Mouse (Mus musculus): ENCODE measurements at regions not wholly inside any gene's neighbourhood (a gene's known extent, or its start where the extent isn't known, plus 50 kb on each side); places are given as distances from the start of the nearest gene placed in this dataset.

- POLR2A ChIA-PET, result no interaction called here
- CTCF ChIA-PET, result no interaction called here
Measured at GRCm38 (mm10) chr13:15283065-15283464, 180.0 kb upstream of the Gli3 start.

- CTCF ChIA-PET, result no interaction called here
- POLR2A ChIA-PET, result no interaction called here
Measured at GRCm38 (mm10) chr13:15298457-15298856, 164.6 kb upstream of the Gli3 start.

GRCm38 (mm10) chr13:15325413-15325812 lies 137.6 kb upstream of the Gli3 start:
- ChIA-PET POLR2A (no interaction called here), CTCF (no interaction called here)

GRCm38 (mm10) chr13:15326146-15326545 lies 136.9 kb upstream of the Gli3 start:
- CTCF ChIA-PET, result no interaction called here
- POLR2A ChIA-PET, result no interaction called here

GRCm38 (mm10) chr13:15329561-15329960 lies 133.5 kb upstream of the Gli3 start:
- POLR2A ChIA-PET, result no interaction called here

GRCm38 (mm10) chr13:15343474-15343873 lies 119.6 kb upstream of the Gli3 start:
- POLR2A ChIA-PET, result no interaction called here
- CTCF ChIA-PET, result no interaction called here

More at GRCm38 (mm10) chr13:15329561-15329960, 133.5 kb upstream of the Gli3 start:
- CTCF ChIA-PET, result no interaction called here

- CTCF ChIA-PET, result no interaction called here
- POLR2A ChIA-PET, result no interaction called here
Measured at GRCm38 (mm10) chr13:15346866-15347265, 116.2 kb upstream of the Gli3 start.

- CTCF ChIA-PET, result no interaction called here
Measured at GRCm38 (mm10) chr13:15366437-15366836, 96.6 kb upstream of the Gli3 start.

GRCm38 (mm10) chr13:15380081-15380480 lies 83.0 kb upstream of the Gli3 start:
- POLR2A ChIA-PET, result no interaction called here
- CTCF ChIA-PET, result no interaction called here

More at GRCm38 (mm10) chr13:15366437-15366836, 96.6 kb upstream of the Gli3 start:
- POLR2A ChIA-PET, result no interaction called here

- ChIA-PET CTCF (no interaction called here), POLR2A (no interaction called here)
Measured at GRCm38 (mm10) chr13:15395249-15395648, 67.8 kb upstream of the Gli3 start.

- ChIA-PET CTCF (no interaction called here), POLR2A (no interaction called here)
Measured at GRCm38 (mm10) chr13:15395694-15396093, 67.3 kb upstream of the Gli3 start.

- CTCF ChIA-PET, result interaction anchor here in 1 of 4 experiments (0.6 kb wide), 1 partner anchor 1023 kb away, joined by 3 read pairs; no protein-coding TSS in a partner anchor
- POLR2A ChIA-PET, result no interaction called here
Measured at GRCm38 (mm10) chr13:15398677-15399076, 64.4 kb upstream of the Gli3 start.

All from embryonic stem cell, embryonic (primary cell).